Mouse (Mus musculus) kidney, embryonic 15.5 days (tissue): ENCODE measurements around the gene Tcta. TPM values are rescaled to one million over a fixed set of nuclear protein-coding genes. Genes with fewer than 3 reads are reported as not detected.
A peak's percentile ranks its signal among the peaks of the same experiment; 100 is the strongest.

Source experiments
- ATAC-seq: fragments of 200-750 bp; cut with Nextera tagmentation; replicated peaks from 2 replicates; pipeline ENCODE4 v1.8.0; 2017; ENCODE audit warnings: moderate TSS enrichment; ENCODE audit not compliant: low FRiP score
- H3K27ac ChIP-seq: fragments of 300-500 bp; sonication (generic); 2 replicates; pipeline ENCODE4 v1.5.1; 2015; ENCODE audit warnings: mild to moderate bottlenecking, inconsistent platforms
- H3K27me3 ChIP-seq: fragments of 300-500 bp; sonication (generic); 2 replicates; pipeline ENCODE4 v1.6.1; 2015; ENCODE audit warnings: inconsistent platforms
- H3K36me3 ChIP-seq: fragments of 300-500 bp; sonication (generic); 2 replicates; pipeline ENCODE4 v1.6.1; 2015; ENCODE audit warnings: inconsistent platforms
- H3K4me1 ChIP-seq: fragments of 300-500 bp; sonication (generic); 2 replicates; pipeline ENCODE4 v1.6.1; 2015; ENCODE audit warnings: inconsistent platforms
- H3K4me2 ChIP-seq: fragments of 300-500 bp; sonication (generic); 2 replicates; pipeline ENCODE4 v1.6.1; 2015; ENCODE audit warnings: moderate library complexity, mild to moderate bottlenecking, inconsistent platforms
- H3K4me3 ChIP-seq: fragments of 300-500 bp; sonication (generic); replicated peaks from 2 replicates; pipeline ENCODE4 v1.5.1; 2015; ENCODE audit warnings: mild to moderate bottlenecking, inconsistent platforms
- H3K9ac ChIP-seq: fragments of 300-500 bp; sonication (generic); 2 replicates; pipeline ENCODE4 v1.6.1; 2015; ENCODE audit warnings: mild to moderate bottlenecking, inconsistent platforms
- H3K9me3 ChIP-seq: fragments of 300-500 bp; sonication (generic); replicated peaks from 2 replicates; pipeline ENCODE4 v1.6.1; 2016; ENCODE audit warnings: inconsistent platforms
- WGBS: fragments of 180-500 bp; shearing (Covaris S2); methylation state at CpG from one replicate; pipeline ENCODE4 v1.1.7; 2015; ENCODE audit warnings: mixed read lengths; 5-methylcytosine and 5-hydroxymethylcytosine counted together
- polyA plus RNA-seq: library from polyadenylated mRNA; unstranded; fragments of >200 nt; fragmentation: Nextera tagmentation; extraction: Ambion mirVana; gene quantifications from 2 replicates; pipeline ENCODE4 v1.2.1, GENCODE M21; 2015

The Tcta gene
- polyA plus RNA-seq, 1 experiment from 2014 or later: 32.2 TPM

DNA sequence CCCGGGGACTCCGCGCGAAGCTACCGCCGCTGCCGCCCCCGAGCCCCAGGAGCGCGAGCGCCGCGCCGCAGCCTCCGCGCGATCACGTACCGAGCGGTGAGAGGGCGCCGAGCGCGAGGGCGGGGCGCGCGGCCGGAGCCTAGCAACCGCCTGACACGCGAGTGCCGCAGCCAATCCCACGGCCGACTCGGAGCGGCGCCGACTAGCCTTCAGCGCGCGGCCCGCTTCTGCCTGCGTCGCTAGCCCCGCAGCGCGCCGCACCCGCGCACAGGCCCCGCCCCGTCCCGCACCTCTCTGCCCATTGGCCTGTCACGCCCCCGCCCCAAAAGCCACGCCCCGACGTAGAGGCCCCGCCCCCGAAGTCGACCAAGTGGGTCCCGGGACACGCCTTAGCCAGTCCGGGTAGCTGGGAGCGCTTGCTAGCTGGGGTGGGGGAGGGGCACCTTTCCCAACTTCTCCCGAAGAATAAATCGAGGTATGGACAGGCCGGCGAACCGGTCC, 42.2 kb downstream of the Tcta start, which contains the start of gene Dag1:
Dag1 (minus strand) TSS at position 269 of the 501 bp plus-strand sequence.
- H3K27ac ChIP-seq: peak within 1 kb of the TSS; percentile 95
- H3K4me1 ChIP-seq: peaks cover 39% of the 10 kb centered on the region
- H3K27me3 ChIP-seq: no peaks in the 10 kb centered on the region
- peak within 1 kb of the TSS; percentile 74 for H3K4me2 ChIP-seq
- no peaks in the 10 kb centered on the region for H3K9me3 ChIP-seq
- H3K4me3 ChIP-seq: peak within 1 kb of the TSS; percentile 99
- H3K36me3 ChIP-seq: no peaks in the 10 kb centered on the region
- peak; percentile 97 for ATAC-seq
- WGBS: under 1% methylated on average over 66 of the region's 71 CpGs
- peak within 1 kb of the TSS; percentile 96 for H3K9ac ChIP-seq

GRCm38 (mm10) chr9:108263131-108263681, 42.8 kb downstream of the Tcta start:
- peaks cover 39% of the 10 kb centered on the region for H3K4me1 ChIP-seq
- H3K9ac ChIP-seq: peak overlapping the region; percentile 96
- peak overlapping the region; percentile 74 for H3K4me2 ChIP-seq
- H3K27me3 ChIP-seq: no peaks in the 10 kb centered on the region
- H3K36me3 ChIP-seq: no peaks in the 10 kb centered on the region
- no peaks in the 10 kb centered on the region for H3K9me3 ChIP-seq
- peak overlapping the region; percentile 99 for H3K4me3 ChIP-seq
- ATAC-seq: peak; percentile 67
- under 1% methylated on average over 61 of the region's 62 CpGs for WGBS
- peak overlapping the region; percentile 95 for H3K27ac ChIP-seq

- Histone ChIP-seq H3K4me2 (peak overlapping the region; percentile 74), H3K9ac (peak overlapping the region; percentile 96), H3K4me3 (peak overlapping the region; percentile 99), H3K4me1 (peaks cover 39% of the 10 kb centered on the region), H3K36me3 (no peaks in the 10 kb centered on the region), H3K27me3 (no peaks in the 10 kb centered on the region), H3K27ac (peak overlapping the region; percentile 95), H3K9me3 (no peaks in the 10 kb centered on the region)
- ATAC-seq: no peak
- 37% methylated on average over 11 of the region's 11 CpGs for WGBS
These were observed 43.4 kb downstream of the Tcta start for GRCm38 (mm10) chr9:108262494-108263049.

GRCm38 (mm10) chr9:108261865-108262264, 44.1 kb downstream of the Tcta start:
- Histone ChIP-seq H3K4me2 (peak overlapping the region; percentile 74), H3K36me3 (no peaks in the 10 kb centered on the region), H3K27ac (peak overlapping the region; percentile 95), H3K4me1 (peaks cover 39% of the 10 kb centered on the region), H3K27me3 (no peaks in the 10 kb centered on the region), H3K9me3 (no peaks in the 10 kb centered on the region), H3K4me3 (peak overlapping the region; percentile 99), H3K9ac (peak overlapping the region; percentile 96; the same call in 1 of the 2 replicates)
- 56% methylated on average over 7 of the region's 7 CpGs for WGBS
- no peak for ATAC-seq

- Histone ChIP-seq H3K9me3 (no peaks in the 10 kb centered on the region), H3K9ac (no peak overlapping the region), H3K36me3 (no peaks in the 10 kb centered on the region), H3K27me3 (no peaks in the 10 kb centered on the region), H3K27ac (no peak overlapping the region), H3K4me2 (0 out of 2 replicates have a peak overlapping the region, but pooled peaks have one; percentile 74), H3K4me1 (peaks cover 36% of the 10 kb centered on the region), H3K4me3 (0 out of 2 replicates have a peak overlapping the region, but pooled peaks have one; percentile 99)
- ATAC-seq: no peak
- WGBS: 86% methylated on average over 4 of the region's 4 CpGs
These were observed 45.4 kb downstream of the Tcta start for GRCm38 (mm10) chr9:108260526-108260925.

Other genes starting within 250 kb of the Tcta start
- gene Mst1, start 225.7 kb downstream of the Tcta start, polyA plus RNA-seq: 0.45 and 0.55 TPM in 2 replicates
- 25.2 and 33.4 TPM in 2 replicates for gene Rnf123, start 222.8 kb downstream of the Tcta start, polyA plus RNA-seq
- gene Apeh, start 211.6 kb downstream of the Tcta start, polyA plus RNA-seq: 67.7 and 76.6 TPM in 2 replicates
- 0.75 and 0.77 TPM in 2 replicates for gene Bsn, start 115.8 kb downstream of the Tcta start, polyA plus RNA-seq
- 141 and 147 TPM in 2 replicates for gene Dag1, start 42.2 kb downstream of the Tcta start, polyA plus RNA-seq
- 31.3 and 41.0 TPM in 2 replicates for gene Nicn1, start 15.7 kb downstream of the Tcta start, polyA plus RNA-seq
- 35.9 and 38.0 TPM in 2 replicates for gene Amt, start 9.3 kb downstream of the Tcta start, polyA plus RNA-seq
- 462 and 484 TPM in 2 replicates for gene Rhoa, start within 50 bp of the Tcta start, polyA plus RNA-seq
- gene Gpx1, start 32.7 kb upstream of the Tcta start, polyA plus RNA-seq: 695 and 743 TPM in 2 replicates
- 95.2 and 105 TPM in 2 replicates for gene Usp4, start 41.7 kb upstream of the Tcta start, polyA plus RNA-seq
- 0.54 and 0.61 TPM in 2 replicates for gene 1700102P08Rik, start 86.6 kb upstream of the Tcta start, polyA plus RNA-seq
- 1.6 TPM in 2 replicates for gene Ccdc36, start 122.3 kb upstream of the Tcta start, polyA plus RNA-seq
- not detected in 2 replicates for gene BC048562, start 130.3 kb upstream of the Tcta start, polyA plus RNA-seq
- 61.6 and 62.9 TPM in 2 replicates for gene Ccdc71, start 154.4 kb upstream of the Tcta start, polyA plus RNA-seq
- 31.0 and 37.8 TPM in 2 replicates for gene Klhdc8b, start 155.4 kb upstream of the Tcta start, polyA plus RNA-seq
- gene Lamb2, start 173.6 kb upstream of the Tcta start, polyA plus RNA-seq: 48.8 and 56.6 TPM in 2 replicates
- 69.3 and 78.8 TPM in 2 replicates for gene Usp19, start 184.4 kb upstream of the Tcta start, polyA plus RNA-seq
- gene Qars, start 201.5 kb upstream of the Tcta start, polyA plus RNA-seq: 105 and 111 TPM in 2 replicates
- 122 and 125 TPM in 2 replicates for gene Qrich1, start 210.6 kb upstream of the Tcta start, polyA plus RNA-seq